Mouse (Mus musculus) heart, embryonic 16.5 days (tissue): ENCODE results near the gene Trim33. TPM values are rescaled to one million over a fixed set of nuclear protein-coding genes. Genes with fewer than 3 reads are reported as not detected.
A peak's percentile ranks its signal among the peaks of the same experiment; 100 is the strongest.

Experiments
- ATAC-seq: fragments of 200-750 bp; cut with Nextera tagmentation; replicated peaks from 2 replicates; pipeline ENCODE4 v1.8.0; 2017; ENCODE audit warnings: moderate number of reproducible peaks; ENCODE audit not compliant: insufficient read depth, low FRiP score; ENCODE audit errors: extremely low read depth
- H3K27ac ChIP-seq: fragments of 300-500 bp; sonication (generic); 2 replicates; pipeline ENCODE4 v1.5.1; 2014; ENCODE audit warnings: mild to moderate bottlenecking, low read length, control low read depth, moderate library complexity
- H3K27me3 ChIP-seq: fragments of 300-500 bp; sonication (generic); 2 replicates; pipeline ENCODE4 v1.6.1; 2014; ENCODE audit warnings: low read length, mixed read lengths; ENCODE audit not compliant: control insufficient read depth, insufficient read depth
- H3K36me3 ChIP-seq: fragments of 300-500 bp; sonication (generic); 2 replicates; pipeline ENCODE4 v1.6.1; 2014; ENCODE audit not compliant: control insufficient read depth, insufficient read depth
- H3K4me1 ChIP-seq: fragments of 300-500 bp; sonication (generic); 2 replicates; pipeline ENCODE4 v1.6.1; 2014; ENCODE audit warnings: low read length, mixed read lengths; ENCODE audit not compliant: control insufficient read depth, insufficient read depth
- H3K4me2 ChIP-seq: fragments of 300-500 bp; sonication (generic); 2 replicates; pipeline ENCODE4 v1.6.1; 2014; ENCODE audit warnings: low read depth, mild to moderate bottlenecking, control low read depth, low read length
- H3K4me3 ChIP-seq: fragments of 300-500 bp; sonication (generic); 2 replicates; pipeline ENCODE4 v1.5.1; 2014; ENCODE audit warnings: mild to moderate bottlenecking, control low read depth, low read length
- H3K9ac ChIP-seq: fragments of 300-500 bp; sonication (generic); 2 replicates; pipeline ENCODE4 v1.6.1; 2014; ENCODE audit warnings: low read length, control low read depth
- H3K9me3 ChIP-seq: fragments of 300-500 bp; sonication (generic); replicated peaks from 2 replicates; pipeline ENCODE4 v1.6.1; 2016; ENCODE audit warnings: low read length; ENCODE audit not compliant: control insufficient read depth
- whole genome bisulfite sequencing: fragments of 180-500 bp; shearing (Covaris S2); extraction: QIAGEN DNeasy Blood & Tissue Kit; methylation state at CpG from one replicate; pipeline ENCODE4 v1.1.7; 2014; 5-methylcytosine and 5-hydroxymethylcytosine counted together
- polyA plus RNA-seq: library from polyadenylated mRNA; unstranded; fragments of >200 nt; fragmentation: Nextera tagmentation; extraction: Ambion mirVana; gene quantifications from 2 replicates; pipeline ENCODE4 v1.2.1, GENCODE M21; 2015

The Trim33 gene
- polyA plus RNA-seq, 1 experiment from 2014 or later, result 12.1 TPM

DNA sequence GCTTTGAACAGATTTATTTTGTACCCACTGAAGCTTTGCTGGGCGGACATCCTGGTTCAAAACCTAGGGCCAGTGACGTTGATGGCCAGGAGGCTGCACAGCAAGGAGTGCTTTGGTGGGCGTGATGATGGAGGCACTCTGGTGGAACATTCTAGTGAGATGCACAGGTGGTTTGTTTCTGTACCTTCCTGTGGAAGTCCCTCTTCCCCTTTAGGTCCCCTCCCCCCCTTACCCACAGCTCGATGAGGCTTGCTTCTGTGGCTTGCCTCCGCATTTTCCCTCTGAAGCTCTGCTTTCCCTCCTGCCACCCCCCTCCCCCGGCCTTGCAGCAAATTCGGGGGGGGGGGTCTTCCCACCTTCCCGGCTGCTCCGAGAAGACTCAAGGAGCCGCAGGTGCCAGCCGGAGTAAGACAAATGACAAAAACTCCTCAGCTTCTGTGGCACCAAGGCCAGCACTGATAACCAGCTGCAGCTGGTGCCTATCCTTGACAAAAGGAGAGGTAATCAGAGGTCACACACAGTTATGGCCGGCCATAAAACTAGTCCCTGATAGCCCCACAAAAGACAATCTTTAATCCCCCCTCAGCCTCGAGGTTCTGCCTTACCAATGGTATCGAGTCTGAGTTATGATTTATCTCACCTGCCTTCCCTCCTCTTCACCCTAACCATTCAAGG lies 96.2 kb downstream of the Trim33 start:
- Histone ChIP-seq H3K9ac (no peak overlapping the region), H3K9me3 (no peaks in the 10 kb centered on the region), H3K4me3 (no peak overlapping the region), H3K4me1 (peaks cover 4% of the 10 kb centered on the region), H3K27me3 (no peaks in the 10 kb centered on the region), H3K27ac (no peak overlapping the region), H3K4me2 (no peak overlapping the region), H3K36me3 (no peaks in the 10 kb centered on the region)
- 38% methylated on average over 14 of the region's 14 CpGs for WGBS
- no peak for ATAC-seq

GRCm38 (mm10) chr3:103378018-103378417 lies 98.9 kb downstream of the Trim33 start:
- Histone ChIP-seq H3K9ac (no peak overlapping the region), H3K4me1 (peaks cover 4% of the 10 kb centered on the region), H3K36me3 (no peaks in the 10 kb centered on the region), H3K4me2 (no peak overlapping the region), H3K27ac (no peak overlapping the region), H3K4me3 (no peak overlapping the region), H3K27me3 (no peaks in the 10 kb centered on the region), H3K9me3 (peaks cover 7% of the 10 kb centered on the region)
- ATAC-seq, result peak; percentile 58

DNA sequence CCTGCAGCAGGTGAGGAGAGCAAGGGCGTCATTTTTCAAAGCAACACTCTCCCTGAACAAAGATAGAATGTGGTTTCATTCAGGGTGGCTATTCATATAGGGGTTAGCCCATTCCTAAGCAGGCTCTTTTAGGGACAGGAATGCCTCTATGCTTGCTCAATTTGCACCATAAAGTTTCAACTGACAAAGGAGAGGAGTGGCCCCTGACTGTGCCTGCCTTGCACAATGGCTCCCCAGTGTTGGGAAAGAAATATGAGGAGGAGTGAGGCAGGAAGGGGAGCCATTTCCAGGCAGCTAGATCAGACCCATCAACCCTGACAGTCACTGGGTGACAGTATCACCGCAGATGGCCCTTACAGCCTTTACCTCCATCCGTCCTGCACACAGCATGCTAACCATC lies 100.3 kb downstream of the Trim33 start:
- ATAC-seq, result no peak
- Histone ChIP-seq H3K9me3 (peaks cover 7% of the 10 kb centered on the region), H3K9ac (no peak overlapping the region), H3K4me1 (peaks cover 4% of the 10 kb centered on the region), H3K27ac (no peak overlapping the region), H3K27me3 (no peaks in the 10 kb centered on the region), H3K4me3 (no peak overlapping the region), H3K4me2 (no peak overlapping the region), H3K36me3 (no peaks in the 10 kb centered on the region)
- 83% methylated on average over 3 of the region's 3 CpGs for WGBS

DNA sequence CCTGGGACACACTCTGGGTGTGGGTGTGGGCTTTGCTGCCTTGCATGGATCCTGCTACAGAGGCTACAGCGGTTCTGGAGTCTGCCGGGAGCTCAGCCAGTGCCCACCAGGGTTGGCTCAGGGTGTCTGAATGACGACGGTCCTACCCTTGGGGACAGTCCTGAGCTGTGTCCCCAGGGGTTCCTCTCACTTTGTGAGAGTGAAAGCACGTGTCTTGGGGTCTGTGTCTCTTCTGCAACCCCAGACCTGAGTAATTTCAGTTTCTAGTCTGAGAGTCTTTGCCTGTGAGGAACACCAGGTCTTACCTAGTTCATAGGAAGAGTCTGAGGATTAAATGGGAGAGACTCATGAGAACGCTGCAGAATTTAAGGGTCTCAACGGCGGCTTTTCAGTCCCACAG lies 101.7 kb downstream of the Trim33 start:
- Histone ChIP-seq H3K4me1 (peaks cover 4% of the 10 kb centered on the region), H3K4me3 (no peak overlapping the region), H3K36me3 (no peaks in the 10 kb centered on the region), H3K27me3 (no peaks in the 10 kb centered on the region), H3K4me2 (no peak overlapping the region), H3K9me3 (peaks cover 7% of the 10 kb centered on the region), H3K9ac (no peak overlapping the region), H3K27ac (no peak overlapping the region)
- ATAC-seq, result no peak
- 85% methylated on average over 8 of the region's 8 CpGs for WGBS

GRCm38 (mm10) chr3:103381441-103381840 lies 102.3 kb downstream of the Trim33 start:
- H3K4me3 ChIP-seq, result no peak overlapping the region
- no peak overlapping the region for H3K4me2 ChIP-seq
- no peak overlapping the region for H3K9ac ChIP-seq
- H3K4me1 ChIP-seq, result peaks cover 4% of the 10 kb centered on the region
- no peaks in the 10 kb centered on the region for H3K27me3 ChIP-seq
- H3K9me3 ChIP-seq, result peaks cover 7% of the 10 kb centered on the region
- no peak for ATAC-seq
- H3K27ac ChIP-seq, result no peak overlapping the region
- WGBS, result 94% methylated on average over 6 of the region's 6 CpGs
- no peaks in the 10 kb centered on the region for H3K36me3 ChIP-seq

DNA sequence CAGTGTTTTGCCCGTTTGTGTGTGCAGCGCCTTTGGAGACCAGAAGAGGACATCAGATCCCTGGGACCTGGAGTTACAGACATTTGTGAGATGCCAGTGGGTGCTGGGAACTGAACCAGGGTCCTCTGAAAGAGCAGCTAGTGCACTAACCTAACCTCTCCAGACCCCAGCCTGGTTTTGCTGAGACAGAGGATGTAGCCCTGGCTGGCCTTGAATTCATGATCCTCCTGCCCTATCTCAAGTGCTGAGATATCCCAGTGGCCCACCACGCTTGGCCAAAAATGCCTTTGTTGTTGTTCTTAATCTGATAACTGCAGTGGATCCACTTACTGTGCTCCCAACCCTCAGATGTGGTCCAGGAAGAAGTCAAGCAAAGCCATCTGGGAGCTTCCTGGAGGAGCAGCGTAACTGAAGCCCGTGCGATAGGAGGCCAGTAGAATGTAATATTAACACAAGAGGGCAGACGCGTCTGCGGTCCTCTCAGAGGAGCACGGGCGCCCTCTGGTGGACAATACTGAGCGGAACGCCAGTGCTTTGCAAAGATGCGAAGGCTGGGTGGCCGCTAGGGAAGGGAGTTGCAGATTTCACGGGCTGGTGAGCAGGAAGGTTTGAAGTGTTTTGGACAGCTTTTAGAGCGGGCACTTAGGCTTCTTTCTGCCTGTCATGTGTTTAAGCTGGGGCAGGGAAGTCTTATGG lies 103.9 kb downstream of the Trim33 start:
- H3K9me3 ChIP-seq, result peaks cover 7% of the 10 kb centered on the region
- no peak overlapping the region for H3K9ac ChIP-seq
- peaks cover 2% of the 10 kb centered on the region for H3K4me1 ChIP-seq
- H3K4me3 ChIP-seq, result peak overlapping the region; percentile 18; the same call in 1 of the 2 replicates
- peak overlapping the region; percentile 47 for H3K4me2 ChIP-seq
- H3K36me3 ChIP-seq, result no peaks in the 10 kb centered on the region
- no peaks in the 10 kb centered on the region for H3K27me3 ChIP-seq
- WGBS, result 18% methylated on average over 17 of the region's 17 CpGs
- no peak overlapping the region for H3K27ac ChIP-seq
- ATAC-seq, result no peak

DNA sequence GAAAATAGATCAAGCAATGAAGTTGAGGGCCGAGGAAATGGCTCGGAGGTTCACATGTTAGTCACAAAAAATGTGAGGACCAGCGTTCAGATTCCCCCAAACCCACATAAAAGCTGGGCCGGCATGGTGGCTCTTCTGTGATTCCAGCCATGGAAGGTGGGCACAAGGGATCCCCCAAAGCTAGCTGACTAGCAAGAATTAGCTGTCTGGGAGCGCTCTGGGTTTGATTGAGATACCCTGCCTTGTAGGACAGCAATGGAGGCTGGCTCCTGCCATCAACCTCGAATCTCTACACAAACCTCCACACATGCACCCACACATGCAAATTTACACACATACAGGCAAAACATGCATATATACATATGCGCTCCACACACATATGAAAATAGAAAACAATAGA lies 105.4 kb downstream of the Trim33 start:
- 86% methylated on average over 7 of the region's 7 CpGs for WGBS
- no peak for ATAC-seq
- Histone ChIP-seq H3K9me3 (peaks cover 7% of the 10 kb centered on the region), H3K4me1 (no peaks in the 10 kb centered on the region), H3K27me3 (no peaks in the 10 kb centered on the region), H3K4me2 (no peak overlapping the region), H3K4me3 (no peak overlapping the region), H3K9ac (no peak overlapping the region), H3K27ac (peak overlapping the region; percentile 51), H3K36me3 (no peaks in the 10 kb centered on the region)

GRCm38 (mm10) chr3:103384949-103385348 lies 105.9 kb downstream of the Trim33 start:
- H3K4me3 ChIP-seq, result no peak overlapping the region
- no peaks in the 10 kb centered on the region for H3K4me1 ChIP-seq
- H3K27ac ChIP-seq, result peak overlapping the region; percentile 73
- 41% methylated on average over 5 of the region's 5 CpGs for WGBS
- H3K27me3 ChIP-seq, result no peaks in the 10 kb centered on the region
- H3K9ac ChIP-seq, result no peak overlapping the region
- H3K9me3 ChIP-seq, result peaks cover 7% of the 10 kb centered on the region
- H3K4me2 ChIP-seq, result 0 out of 2 replicates have a peak overlapping the region, but pooled peaks have one; percentile 9
- H3K36me3 ChIP-seq, result no peaks in the 10 kb centered on the region
- 0 out of 2 replicates have a peak, but pooled peaks have one; percentile 34 for ATAC-seq
